Mouse (Mus musculus): Measurements from ENCODE around the gene Trim58. TPM values are rescaled to one million over a fixed set of nuclear protein-coding genes. Genes with fewer than 3 reads are reported as not detected.

Gene Trim58
- polyA plus RNA-seq, 1 experiment from 2014 or later: 0.11 TPM

DNA sequence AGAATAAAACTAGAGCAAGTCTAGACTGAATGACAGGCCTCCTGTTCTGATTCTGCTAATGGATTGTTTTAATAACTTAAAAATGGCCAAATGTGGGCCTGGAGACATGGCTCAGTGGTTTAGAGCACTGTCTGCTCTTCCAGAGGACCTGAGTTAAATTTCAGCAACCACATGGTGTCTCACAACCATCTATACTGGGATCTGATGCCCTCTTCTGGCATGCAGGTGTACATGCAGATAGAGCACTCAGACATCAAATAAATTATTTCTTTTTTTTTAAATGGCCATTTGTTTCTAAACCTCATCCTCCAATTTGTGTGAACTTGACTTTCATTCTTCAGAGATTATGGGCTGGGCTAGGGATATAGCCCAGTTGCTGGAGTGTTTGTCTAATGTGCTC, 29.0 kb downstream of the Trim58 start:
- no peak overlapping the region for H3K4me3 ChIP-seq
- no peak overlapping the region for H3K4me2 ChIP-seq
- no peaks in the 10 kb centered on the region for H3K27me3 ChIP-seq
- no peaks in the 10 kb centered on the region for H3K9me3 ChIP-seq
- H3K9ac ChIP-seq: no peak overlapping the region
- no peaks in the 10 kb centered on the region for H3K4me1 ChIP-seq (replicated peaks)
- no peak for ATAC-seq (ENCODE audit: low read depth)
- no peaks in the 10 kb centered on the region for H3K36me3 ChIP-seq
- no peak overlapping the region for H3K27ac ChIP-seq (replicated peaks)

DNA sequence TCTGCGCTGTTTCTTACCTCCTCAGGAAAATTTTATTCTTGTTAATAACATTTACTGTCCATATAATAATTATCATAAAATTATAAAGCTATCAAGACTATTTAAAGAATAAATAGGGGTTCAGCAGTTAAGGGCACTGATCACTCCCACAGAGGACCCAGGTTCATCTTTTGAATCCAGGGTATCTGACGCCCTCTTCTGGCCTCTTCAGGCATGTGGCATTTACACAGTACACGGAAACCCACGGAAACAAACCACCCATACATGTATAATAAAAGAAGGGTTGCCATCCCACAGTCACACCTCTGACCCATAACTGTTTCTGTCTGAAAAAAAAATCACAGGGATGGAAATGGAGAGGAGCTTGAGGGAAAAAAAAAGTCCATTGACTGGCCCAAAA, 31.6 kb downstream of the Trim58 start:
- no peak for ATAC-seq (ENCODE audit: low read depth)
- H3K9me3 ChIP-seq: no peaks in the 10 kb centered on the region
- H3K27me3 ChIP-seq: no peaks in the 10 kb centered on the region
- no peak overlapping the region for H3K9ac ChIP-seq
- WGBS: 51% methylated on average over 4 of the region's 4 CpGs
- no peaks in the 10 kb centered on the region for H3K4me1 ChIP-seq (replicated peaks)
- no peak overlapping the region for H3K27ac ChIP-seq (replicated peaks)
- no peak overlapping the region for H3K4me3 ChIP-seq
- no peaks in the 10 kb centered on the region for H3K36me3 ChIP-seq
- H3K4me2 ChIP-seq: no peak overlapping the region

DNA sequence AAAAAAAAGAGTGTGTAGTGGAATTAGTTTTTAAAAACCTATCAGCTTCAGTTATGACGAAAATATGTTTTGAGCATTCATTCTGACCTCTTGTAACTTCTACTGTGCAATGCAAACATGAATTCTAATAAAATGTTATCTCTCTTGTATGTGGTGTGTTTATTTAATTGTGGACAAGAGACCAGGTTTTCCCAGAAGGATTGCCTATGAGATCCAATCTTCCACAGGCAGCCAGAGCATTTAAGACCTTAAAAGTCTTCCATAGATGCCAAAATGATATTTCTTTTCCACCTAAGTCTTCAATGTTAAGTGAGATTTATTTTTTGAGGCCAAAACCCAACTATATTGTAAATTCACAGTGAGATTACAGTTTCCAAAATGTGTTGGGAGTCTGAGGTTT, 40.5 kb downstream of the Trim58 start, which contains the start of gene Olfr320:
TSS of gene Olfr320 (plus strand) at position 301 of the 400 bp plus-strand sequence.
- ATAC-seq (ENCODE audit: low read depth): no peak
- Histone ChIP-seq H3K36me3 (no peaks in the 10 kb centered on the region), H3K9me3 (no peaks in the 10 kb centered on the region), H3K27me3 (no peaks in the 10 kb centered on the region), H3K4me1 (replicated peaks) (no peaks in the 10 kb centered on the region), H3K4me3 (no peak within 1 kb of the TSS), H3K27ac (replicated peaks) (no peak within 1 kb of the TSS), H3K9ac (no peak within 1 kb of the TSS), H3K4me2 (no peak within 1 kb of the TSS)
- 96% methylated on average over 1 of the region's 1 CpGs for WGBS

DNA sequence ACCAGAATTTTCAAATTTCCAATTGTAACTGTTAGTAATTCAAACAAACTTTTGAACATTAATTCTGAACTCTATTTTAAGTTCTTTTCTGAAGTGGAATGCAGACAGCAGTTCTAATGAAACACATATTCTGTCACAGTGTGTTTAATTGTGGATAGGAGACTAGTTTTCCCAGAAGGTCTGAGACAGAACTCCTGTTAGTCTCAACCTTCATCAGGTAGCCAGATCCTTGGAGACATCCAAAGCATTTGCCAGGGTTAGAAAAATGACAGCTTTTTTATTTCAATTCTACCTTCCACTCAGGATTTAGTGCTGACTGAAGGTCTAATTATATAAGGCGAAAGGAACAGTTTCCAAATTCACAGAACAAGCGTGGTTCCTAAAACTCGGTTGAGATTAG, 58.6 kb downstream of the Trim58 start, which contains the start of gene Olfr319:
TSS of gene Olfr319 (plus strand) at position 301 of the 400 bp plus-strand sequence.
- Histone ChIP-seq H3K4me1 (replicated peaks) (no peaks in the 10 kb centered on the region), H3K27me3 (no peaks in the 10 kb centered on the region), H3K9ac (no peak within 1 kb of the TSS), H3K36me3 (no peaks in the 10 kb centered on the region), H3K27ac (replicated peaks) (no peak within 1 kb of the TSS), H3K4me3 (no peak within 1 kb of the TSS), H3K4me2 (no peak within 1 kb of the TSS), H3K9me3 (peaks cover 15% of the 10 kb centered on the region)
- 91% methylated on average over 3 of the region's 3 CpGs for WGBS
- ATAC-seq (ENCODE audit: low read depth): no peak

Other genes starting within 250 kb of the Trim58 start
- gene 1810065E05Rik, start 219.4 kb upstream of the Trim58 start, polyA plus RNA-seq (2015; fragmentation: Nextera tagmentation; extraction: Ambion mirVana): not detected in 2 replicates
- gene Gm12253, start 207.9 kb upstream of the Trim58 start, polyA plus RNA-seq (2015; fragmentation: Nextera tagmentation; extraction: Ambion mirVana): not detected in 2 replicates
- not detected in 2 replicates for gene Lypd9, start 187.5 kb upstream of the Trim58 start, polyA plus RNA-seq (2015; fragmentation: Nextera tagmentation; extraction: Ambion mirVana)
- gene Olfr30, start 178.2 kb upstream of the Trim58 start, polyA plus RNA-seq (2015; fragmentation: Nextera tagmentation; extraction: Ambion mirVana): not detected in 2 replicates
- gene Olfr332, start 147.9 kb upstream of the Trim58 start, polyA plus RNA-seq (2015; fragmentation: Nextera tagmentation; extraction: Ambion mirVana): not detected in 2 replicates
- gene Olfr331, start 137.9 kb upstream of the Trim58 start, polyA plus RNA-seq (2015; fragmentation: Nextera tagmentation; extraction: Ambion mirVana): not detected in 2 replicates
- gene Olfr330, start 105.6 kb upstream of the Trim58 start, polyA plus RNA-seq (2015; fragmentation: Nextera tagmentation; extraction: Ambion mirVana): not detected in 2 replicates
- not detected in 2 replicates for gene Olfr329-ps, start 94.0 kb upstream of the Trim58 start, polyA plus RNA-seq (2015; fragmentation: Nextera tagmentation; extraction: Ambion mirVana)
- gene Olfr328, start 84.8 kb upstream of the Trim58 start, polyA plus RNA-seq (2015; fragmentation: Nextera tagmentation; extraction: Ambion mirVana): not detected in 2 replicates
- gene Olfr224, start 69.9 kb upstream of the Trim58 start, polyA plus RNA-seq (2015; fragmentation: Nextera tagmentation; extraction: Ambion mirVana): 0.14 TPM in 1 of 2 replicates, not detected in the other
- not detected in 2 replicates for gene Olfr325, start 62.7 kb upstream of the Trim58 start, polyA plus RNA-seq (2015; fragmentation: Nextera tagmentation; extraction: Ambion mirVana)
- gene Olfr324, start 45.4 kb upstream of the Trim58 start, polyA plus RNA-seq (2015; fragmentation: Nextera tagmentation; extraction: Ambion mirVana): 0.08 TPM in 1 of 2 replicates, not detected in the other
- gene 2210407C18Rik, start 24.4 kb upstream of the Trim58 start, polyA plus RNA-seq (2015; fragmentation: Nextera tagmentation; extraction: Ambion mirVana): not detected in 2 replicates
- gene Olfr323, start 10.0 kb upstream of the Trim58 start, polyA plus RNA-seq (2015; fragmentation: Nextera tagmentation; extraction: Ambion mirVana): not detected in 2 replicates
- 0.07 TPM in 1 of 2 replicates, not detected in the other for gene Olfr322, start 18.3 kb downstream of the Trim58 start, polyA plus RNA-seq (2015; fragmentation: Nextera tagmentation; extraction: Ambion mirVana)
- gene Olfr320, start 40.6 kb downstream of the Trim58 start, polyA plus RNA-seq (2015; fragmentation: Nextera tagmentation; extraction: Ambion mirVana): not detected in 2 replicates
- gene Olfr319, start 58.7 kb downstream of the Trim58 start, polyA plus RNA-seq (2015; fragmentation: Nextera tagmentation; extraction: Ambion mirVana): not detected in 2 replicates
- gene Olfr318, start 83.5 kb downstream of the Trim58 start, polyA plus RNA-seq (2015; fragmentation: Nextera tagmentation; extraction: Ambion mirVana): not detected in 2 replicates
- gene Olfr317, start 98.7 kb downstream of the Trim58 start, polyA plus RNA-seq (2015; fragmentation: Nextera tagmentation; extraction: Ambion mirVana): 0.14 and 0.20 TPM in 2 replicates
- gene Olfr316, start 112.3 kb downstream of the Trim58 start, polyA plus RNA-seq (2015; fragmentation: Nextera tagmentation; extraction: Ambion mirVana): not detected in 2 replicates
- not detected in 2 replicates for gene Olfr315, start 132.7 kb downstream of the Trim58 start, polyA plus RNA-seq (2015; fragmentation: Nextera tagmentation; extraction: Ambion mirVana)
- not detected in 2 replicates for gene Olfr314, start 142.5 kb downstream of the Trim58 start, polyA plus RNA-seq (2015; fragmentation: Nextera tagmentation; extraction: Ambion mirVana)
- 7.7 and 7.8 TPM in 2 replicates for gene Fam183b, start 161.5 kb downstream of the Trim58 start, polyA plus RNA-seq (2015; fragmentation: Nextera tagmentation; extraction: Ambion mirVana)
- not detected in 2 replicates for gene Olfr313, start 174.5 kb downstream of the Trim58 start, polyA plus RNA-seq (2015; fragmentation: Nextera tagmentation; extraction: Ambion mirVana)
- not detected in 2 replicates for gene Olfr312, start 188.8 kb downstream of the Trim58 start, polyA plus RNA-seq (2015; fragmentation: Nextera tagmentation; extraction: Ambion mirVana)
- not detected in 2 replicates for gene Olfr311, start 198.8 kb downstream of the Trim58 start, polyA plus RNA-seq (2015; fragmentation: Nextera tagmentation; extraction: Ambion mirVana)
- gene Gm12258, start 206.7 kb downstream of the Trim58 start, polyA plus RNA-seq (2015; fragmentation: Nextera tagmentation; extraction: Ambion mirVana): 19.1 and 22.3 TPM in 2 replicates
- 11.1 and 13.0 TPM in 2 replicates for gene 2810021J22Rik, start 226.8 kb downstream of the Trim58 start, polyA plus RNA-seq (2015; fragmentation: Nextera tagmentation; extraction: Ambion mirVana)